Mouse (Mus musculus) ES-E14 (cell line): Measurements from ENCODE around the gene Gm11032.

Source experiments
- CHD2 ChIP-seq: IDR thresholded peaks from 2 replicates; pipeline ENCODE4 v1.6.1; 2014; ENCODE audit warnings: mild to moderate bottlenecking, low read depth, low read length, inconsistent platforms
- HCFC1 ChIP-seq: IDR thresholded peaks from 2 replicates; pipeline ENCODE4 v1.6.1; 2012; ENCODE audit warnings: low read length, inconsistent platforms, borderline replicate concordance; ENCODE audit not compliant: insufficient read depth
- MAFK ChIP-seq: IDR thresholded peaks from 2 replicates; pipeline ENCODE4 v1.6.1; 2014; ENCODE audit warnings: mild to moderate bottlenecking, low read depth, low read length, inconsistent platforms; ENCODE audit not compliant: insufficient read depth
- ZC3H11A ChIP-seq: IDR thresholded peaks from 2 replicates; pipeline ENCODE4 v1.6.1; 2012; ENCODE audit warnings: low read depth, mild to moderate bottlenecking, inconsistent platforms, low read length, borderline replicate concordance
- ZNF384 ChIP-seq: IDR thresholded peaks from 2 replicates; pipeline ENCODE4 v1.6.1; 2012; ENCODE audit warnings: low read depth, low read length, inconsistent platforms

GRCm38 (mm10) chr11:4598411-4598810, 21.5 kb upstream of the Gm11032 start:
- TF ChIP-seq CHD2 (no peak), ZNF384 (no peak), ZC3H11A (no peak), HCFC1 (no peak), MAFK (no peak)
